Mouse (Mus musculus) thymus, postnatal 36 days (tissue): ENCODE data around the gene Srsy.
"Not testable (repeated sequence)": the region's sequence is repeated elsewhere in the genome, so short reads cannot be mapped to it uniquely, and the experiment has no call there.

Source experiments
- DNase-seq, 2 experiments: peaks; one replicate each; pipeline ENCODE4 v3.0.0; 2022; ENCODE audit warnings: mixed read lengths in 2 of 2

The Srsy gene

GRCm38 (mm10) chrY:17937230-17937629, at the start of gene Srsy:
Srsy (minus strand) TSS chrY:17937330.
- not testable (repeated sequence) for DNase-seq
